Mouse (Mus musculus) stomach, embryonic 15.5 days (tissue): ENCODE measurements around the gene Hdlbp. TPM values are rescaled to one million over a fixed set of nuclear protein-coding genes. Genes with fewer than 3 reads are reported as not detected.
"Not testable (repeated sequence)": the region's sequence is repeated elsewhere in the genome, so short reads cannot be mapped to it uniquely, and the experiment has no call there.

Experiments
- ATAC-seq: fragments of 200-750 bp; cut with Nextera tagmentation; 2 replicates; pipeline ENCODE4 v1.8.0; 2017; ENCODE audit warnings: low read depth, moderate number of reproducible peaks, moderate TSS enrichment; ENCODE audit not compliant: insufficient read depth, low FRiP score
- H3K27ac ChIP-seq: fragments of 300-500 bp; sonication (generic); 2 replicates; pipeline ENCODE4 v1.5.1; 2015; ENCODE audit warnings: mild to moderate bottlenecking, inconsistent platforms
- H3K27me3 ChIP-seq: fragments of 300-500 bp; sonication (generic); replicated peaks from 2 replicates; pipeline ENCODE4 v1.6.1; 2015; ENCODE audit warnings: inconsistent platforms
- H3K36me3 ChIP-seq: fragments of 300-500 bp; sonication (generic); 2 replicates; pipeline ENCODE4 v1.6.1; 2015; ENCODE audit warnings: inconsistent platforms
- H3K4me1 ChIP-seq: fragments of 300-500 bp; sonication (generic); 2 replicates; pipeline ENCODE4 v1.6.1; 2015; ENCODE audit warnings: inconsistent platforms
- H3K4me2 ChIP-seq: fragments of 300-500 bp; sonication (generic); 2 replicates; pipeline ENCODE4 v1.6.1; 2015; ENCODE audit warnings: mild to moderate bottlenecking, inconsistent platforms
- H3K4me3 ChIP-seq: fragments of 300-500 bp; sonication (generic); replicated peaks from 2 replicates; pipeline ENCODE4 v1.5.1; 2015; ENCODE audit warnings: inconsistent platforms
- H3K9ac ChIP-seq: fragments of 300-500 bp; sonication (generic); 2 replicates; pipeline ENCODE4 v1.6.1; 2015; ENCODE audit warnings: inconsistent platforms
- H3K9me3 ChIP-seq: fragments of 300-500 bp; sonication (generic); 2 replicates; pipeline ENCODE4 v1.6.1; 2016; ENCODE audit warnings: inconsistent platforms
- WGBS: fragments of 180-500 bp; shearing (Covaris S2); methylation state at CpG from one replicate; pipeline ENCODE4 v1.1.7; 2015; 5-methylcytosine and 5-hydroxymethylcytosine counted together
- polyA plus RNA-seq: library from polyadenylated mRNA; unstranded; fragments of >200 nt; fragmentation: Nextera tagmentation; extraction: Ambion mirVana; gene quantifications from 2 replicates; pipeline ENCODE4 v1.2.1, GENCODE M21; 2015

The Hdlbp gene
- polyA plus RNA-seq, 1 experiment from 2014 or later = 173 TPM

GRCm38 (mm10) chr1:93477758-93478585 lies 643 bp downstream of the Hdlbp start:
- peak; percentile 96 for ATAC-seq
- H3K36me3 ChIP-seq = no peaks in the 10 kb centered on the region
- H3K4me3 ChIP-seq = peak overlapping the region; percentile 89
- H3K4me2 ChIP-seq = peak overlapping the region; percentile 54
- H3K4me1 ChIP-seq = no peaks in the 10 kb centered on the region
- no peaks in the 10 kb centered on the region for H3K27me3 ChIP-seq
- under 1% methylated on average over 41 of the region's 41 CpGs for WGBS
- peak overlapping the region; percentile 98 for H3K27ac ChIP-seq
- peak overlapping the region; percentile 63 for H3K9ac ChIP-seq
- no peaks in the 10 kb centered on the region for H3K9me3 ChIP-seq

GRCm38 (mm10) chr1:93475694-93476093 lies 2.9 kb downstream of the Hdlbp start:
- Histone ChIP-seq H3K27ac (no peak overlapping the region), H3K9me3 (no peaks in the 10 kb centered on the region), H3K27me3 (no peaks in the 10 kb centered on the region), H3K9ac (no peak overlapping the region), H3K4me1 (no peaks in the 10 kb centered on the region), H3K4me3 (no peak overlapping the region), H3K36me3 (no peaks in the 10 kb centered on the region), H3K4me2 (no peak overlapping the region)
- WGBS = 92% methylated on average over 3 of the region's 3 CpGs
- ATAC-seq = no peak

GRCm38 (mm10) chr1:93468626-93469025 lies 10.0 kb downstream of the Hdlbp start:
- Histone ChIP-seq H3K27ac (no peak overlapping the region), H3K4me3 (no peak overlapping the region), H3K9ac (no peak overlapping the region), H3K27me3 (no peaks in the 10 kb centered on the region), H3K4me1 (no peaks in the 10 kb centered on the region), H3K4me2 (no peak overlapping the region), H3K9me3 (no peaks in the 10 kb centered on the region), H3K36me3 (no peaks in the 10 kb centered on the region)
- no peak for ATAC-seq
- 87% methylated on average over 4 of the region's 4 CpGs for WGBS

- ATAC-seq = no peak
- Histone ChIP-seq H3K4me3 (no peak overlapping the region), H3K4me2 (no peak overlapping the region), H3K4me1 (no peaks in the 10 kb centered on the region), H3K27ac (no peak overlapping the region), H3K36me3 (no peaks in the 10 kb centered on the region), H3K9ac (no peak overlapping the region), H3K9me3 (no peaks in the 10 kb centered on the region), H3K27me3 (no peaks in the 10 kb centered on the region)
These were observed 12.9 kb downstream of the Hdlbp start for GRCm38 (mm10) chr1:93465746-93466145.

- Histone ChIP-seq H3K4me3 (no peak overlapping the region), H3K27ac (no peak overlapping the region)
- ATAC-seq = no peak
These were observed 13.5 kb downstream of the Hdlbp start for GRCm38 (mm10) chr1:93465066-93465465.

GRCm38 (mm10) chr1:93459101-93459500 lies 19.5 kb downstream of the Hdlbp start:
- H3K27ac ChIP-seq = no peak overlapping the region
- H3K36me3 ChIP-seq = no peaks in the 10 kb centered on the region
- no peak overlapping the region for H3K4me3 ChIP-seq
- no peaks in the 10 kb centered on the region for H3K9me3 ChIP-seq
- no peaks in the 10 kb centered on the region for H3K4me1 ChIP-seq
- H3K27me3 ChIP-seq = no peaks in the 10 kb centered on the region
- WGBS = 65% methylated on average over 3 of the region's 3 CpGs
- ATAC-seq = no peak
- no peak overlapping the region for H3K4me2 ChIP-seq
- no peak overlapping the region for H3K9ac ChIP-seq

More at GRCm38 (mm10) chr1:93465066-93465465, 13.5 kb downstream of the Hdlbp start:
- H3K9ac ChIP-seq = no peak overlapping the region
- H3K4me1 ChIP-seq = no peaks in the 10 kb centered on the region
- no peaks in the 10 kb centered on the region for H3K9me3 ChIP-seq
- H3K4me2 ChIP-seq = no peak overlapping the region
- H3K36me3 ChIP-seq = no peaks in the 10 kb centered on the region
- no peaks in the 10 kb centered on the region for H3K27me3 ChIP-seq

- H3K27ac ChIP-seq = no peak overlapping the region
- no peak overlapping the region for H3K4me3 ChIP-seq
- H3K36me3 ChIP-seq = no peaks in the 10 kb centered on the region
- WGBS = 17% methylated on average over 1 of the region's 1 CpGs
- H3K27me3 ChIP-seq = no peaks in the 10 kb centered on the region
- no peaks in the 10 kb centered on the region for H3K9me3 ChIP-seq
- H3K9ac ChIP-seq = no peak overlapping the region
- H3K4me2 ChIP-seq = no peak overlapping the region
- ATAC-seq = no peak
- H3K4me1 ChIP-seq = no peaks in the 10 kb centered on the region
These were observed 20.3 kb downstream of the Hdlbp start for GRCm38 (mm10) chr1:93458357-93458756.

- Histone ChIP-seq H3K27me3 (no peaks in the 10 kb centered on the region), H3K4me2 (no peak overlapping the region), H3K9me3 (no peaks in the 10 kb centered on the region), H3K36me3 (no peaks in the 10 kb centered on the region), H3K9ac (no peak overlapping the region), H3K4me1 (no peaks in the 10 kb centered on the region), H3K27ac (no peak overlapping the region), H3K4me3 (no peak overlapping the region)
- no peak for ATAC-seq
These were observed 24.8 kb downstream of the Hdlbp start for GRCm38 (mm10) chr1:93453721-93454255.

GRCm38 (mm10) chr1:93450118-93450517 lies 28.5 kb downstream of the Hdlbp start:
- H3K4me1 ChIP-seq, H3K9me3 ChIP-seq, H3K27me3 ChIP-seq, H3K9ac ChIP-seq, ATAC-seq, H3K4me3 ChIP-seq, H3K4me2 ChIP-seq, H3K36me3 ChIP-seq, H3K27ac ChIP-seq: not testable (repeated sequence)
- WGBS = 84% methylated on average over 5 of the region's 5 CpGs

- WGBS = 7% methylated on average over 3 of the region's 3 CpGs
- Histone ChIP-seq H3K27ac (peak overlapping the region; percentile 98), H3K4me3 (peak overlapping the region; percentile 94), H3K9me3 (no peaks in the 10 kb centered on the region), H3K4me2 (peak overlapping the region; percentile 70), H3K36me3 (peaks cover 11% of the 10 kb centered on the region), H3K27me3 (no peaks in the 10 kb centered on the region), H3K4me1 (peaks cover 25% of the 10 kb centered on the region), H3K9ac (peak overlapping the region; percentile 82; the same call in 1 of the 2 replicates)
- peak; percentile 29; the same call in 1 of the 2 replicates for ATAC-seq
These were observed 32.8 kb downstream of the Hdlbp start for GRCm38 (mm10) chr1:93445822-93446162.

GRCm38 (mm10) chr1:93445111-93445821 lies 33.3 kb downstream of the Hdlbp start:
- peak overlapping the region; percentile 98 for H3K27ac ChIP-seq
- ATAC-seq = peak; percentile 93
- H3K4me3 ChIP-seq = peak overlapping the region; percentile 94
- no peaks in the 10 kb centered on the region for H3K27me3 ChIP-seq
- H3K9ac ChIP-seq = peak overlapping the region; percentile 82
- no peaks in the 10 kb centered on the region for H3K9me3 ChIP-seq
- peaks cover 11% of the 10 kb centered on the region for H3K36me3 ChIP-seq
- peak overlapping the region; percentile 70 for H3K4me2 ChIP-seq
- H3K4me1 ChIP-seq = peaks cover 25% of the 10 kb centered on the region
- WGBS = under 1% methylated on average over 79 of the region's 84 CpGs
